Mouse (Mus musculus) CH12.LX (cell line): ENCODE results near the gene Gm44596. TPM values are rescaled to one million over a fixed set of nuclear protein-coding genes. Genes with fewer than 3 reads are reported as not detected.

Source experiments
- DNase-seq: peaks from one replicate; pipeline ENCODE4 v3.0.0-alpha.2; 2013; ENCODE audit errors: extremely low read depth
- H3K27ac ChIP-seq: 2 replicates; pipeline ENCODE4 v1.5.1; 2012; ENCODE audit warnings: low read depth, mild to moderate bottlenecking, control low read depth, moderate library complexity; ENCODE audit not compliant: insufficient read depth
- H3K27me3 ChIP-seq: replicated peaks from 2 replicates; pipeline ENCODE3; 2012; ENCODE audit warnings: inconsistent platforms
- H3K36me3 ChIP-seq, 2 experiments: replicated peaks in 1 of 2; 2 replicates each; pipeline versions ENCODE3 to v1.6.1; 2012; ENCODE audit warnings: inconsistent platforms in 1 of 2, low read length in 1 of 2, mild to moderate bottlenecking in 1 of 2, mixed read lengths in 1 of 2, moderate library complexity in 1 of 2; ENCODE audit not compliant: control insufficient read depth in 1 of 2, insufficient read depth in 1 of 2
- H3K4me1 ChIP-seq, 2 experiments: 2 replicates each; pipeline ENCODE4 v1.6.1; 2012; ENCODE audit warnings: inconsistent platforms in 1 of 2, moderate library complexity in 1 of 2; ENCODE audit not compliant: insufficient read depth in 2 of 2, control insufficient read depth in 1 of 2
- H3K4me2 ChIP-seq: 2 replicates; pipeline ENCODE4 v1.6.1; 2012; ENCODE audit warnings: low read depth, mild to moderate bottlenecking, control low read depth; ENCODE audit not compliant: poor library complexity, insufficient read depth, severe bottlenecking
- H3K4me3 ChIP-seq, 3 experiments: fragments of 150-350 bp in 1 of 3; sonication (generic) in 1 of 3; replicated peaks in 1 of 3; 2 replicates each; pipeline versions ENCODE3 to v1.5.1; 2011 to 2012; ENCODE audit warnings: low read depth in 2 of 3, low read length in 2 of 3, mild to moderate bottlenecking in 2 of 3, moderate library complexity in 2 of 3, control low read depth in 1 of 3, improper control_type of control experiment in 1 of 3, inconsistent platforms in 1 of 3, mixed read lengths in 1 of 3; ENCODE audit not compliant: poor library complexity in 1 of 3
- H3K79me2 ChIP-seq: replicated peaks from 2 replicates; pipeline ENCODE4 v1.6.1; 2012; ENCODE audit warnings: mild to moderate bottlenecking, moderate library complexity; ENCODE audit not compliant: control insufficient read depth, poor library complexity, insufficient read depth, severe bottlenecking; ENCODE audit errors: extremely low read depth
- H3K9ac ChIP-seq: 2 replicates; pipeline ENCODE4 v1.6.1; 2012; ENCODE audit warnings: low read depth, mild to moderate bottlenecking, control low read depth, moderate library complexity; ENCODE audit not compliant: insufficient read depth
- H3K9me3 ChIP-seq: replicated peaks from 2 replicates; pipeline ENCODE3; 2012; ENCODE audit warnings: low read length, inconsistent platforms, mixed read lengths
- CHD1 ChIP-seq: IDR thresholded peaks from 2 replicates; pipeline ENCODE4 v1.6.1; 2012; ENCODE audit warnings: low read depth, low read length, improper control_type of control experiment, inconsistent platforms
- CTCF ChIP-seq, 2 experiments: IDR thresholded peaks in 1 of 2; conservative IDR thresholded peaks in 1 of 2; 2 replicates each; pipeline ENCODE4 v1.5.1; 2011 to 2012; ENCODE audit warnings: low read depth in 2 of 2, low read length in 2 of 2, improper control_type of control experiment in 1 of 2, inconsistent platforms in 1 of 2, mild to moderate bottlenecking in 1 of 2, moderate library complexity in 1 of 2
- ELF1 ChIP-seq: IDR thresholded peaks from 2 replicates; pipeline ENCODE4 v1.6.1; 2014; ENCODE audit warnings: low read depth, mild to moderate bottlenecking, inconsistent platforms, low read length, improper control_type of control experiment
- EP300 ChIP-seq: IDR thresholded peaks from 2 replicates; pipeline ENCODE4 v1.6.1; 2011; ENCODE audit warnings: low read length, improper control_type of control experiment
- GABPA ChIP-seq: IDR thresholded peaks from 2 replicates; pipeline ENCODE4 v1.6.1; 2012; ENCODE audit warnings: low read depth, low read length, improper control_type of control experiment, inconsistent platforms; ENCODE audit not compliant: insufficient replicate concordance
- HCFC1 ChIP-seq: IDR thresholded peaks from 2 replicates; pipeline ENCODE4 v1.6.1; 2012; ENCODE audit warnings: low read depth, mild to moderate bottlenecking, inconsistent platforms, low read length, improper control_type of control experiment
- JUN ChIP-seq: IDR thresholded peaks from 2 replicates; pipeline ENCODE4 v1.6.1; 2011; ENCODE audit warnings: low read depth, mild to moderate bottlenecking, low read length, improper control_type of control experiment, moderate library complexity; ENCODE audit not compliant: insufficient read depth
- JUND ChIP-seq: conservative IDR thresholded peaks from 2 replicates; pipeline ENCODE4 v1.6.1; 2011; ENCODE audit warnings: low read depth, low read length, improper control_type of control experiment
- MAX ChIP-seq: IDR thresholded peaks from 2 replicates; pipeline ENCODE4 v1.6.1; 2011; ENCODE audit warnings: low read length, improper control_type of control experiment
- MEF2A ChIP-seq: IDR thresholded peaks from 2 replicates; pipeline ENCODE4 v1.6.1; 2014; ENCODE audit warnings: low read depth, mild to moderate bottlenecking, inconsistent platforms, low read length, improper control_type of control experiment, borderline replicate concordance
- MXI1 ChIP-seq: IDR thresholded peaks from 2 replicates; pipeline ENCODE4 v1.6.1; 2011; ENCODE audit warnings: mild to moderate bottlenecking, low read depth, low read length, improper control_type of control experiment
- NELFE ChIP-seq: IDR thresholded peaks from 2 replicates; pipeline ENCODE4 v1.6.1; 2011; ENCODE audit warnings: low read depth, low read length, improper control_type of control experiment
- NRF1 ChIP-seq: IDR thresholded peaks from 2 replicates; pipeline ENCODE4 v1.6.1; 2014; ENCODE audit warnings: low read depth, mild to moderate bottlenecking, inconsistent platforms, low read length, improper control_type of control experiment, moderate library complexity
- PAX5 ChIP-seq: IDR thresholded peaks from 2 replicates; pipeline ENCODE4 v1.6.1; 2012; ENCODE audit warnings: low read length, inconsistent platforms, mixed read lengths
- POLR2AphosphoS2 ChIP-seq: IDR thresholded peaks from 2 replicates; pipeline ENCODE4 v1.6.1; 2011; ENCODE audit warnings: low read depth, low read length, improper control_type of control experiment
- RCOR1 ChIP-seq: conservative IDR thresholded peaks from 2 replicates; pipeline ENCODE4 v1.6.1; 2012; ENCODE audit warnings: low read depth, mild to moderate bottlenecking, inconsistent platforms, low read length, improper control_type of control experiment
- SIN3A ChIP-seq: IDR thresholded peaks from 2 replicates; pipeline ENCODE4 v1.6.1; 2012; ENCODE audit warnings: low read length, improper control_type of control experiment, inconsistent platforms
- TCF12 ChIP-seq: IDR thresholded peaks from 2 replicates; pipeline ENCODE4 v1.6.1; 2014; ENCODE audit warnings: low read depth, mild to moderate bottlenecking, inconsistent platforms, low read length, improper control_type of control experiment
- ZNF384 ChIP-seq: IDR thresholded peaks from 2 replicates; pipeline ENCODE4 v1.6.1; 2012; ENCODE audit warnings: low read depth, low read length, improper control_type of control experiment, inconsistent platforms
- dilution Hi-C: fragments of 300-500 bp; cut with MboI; formaldehyde crosslinking; loops from 2 replicates; pipeline ENCODE4 v1.14.3; 2020; ENCODE audit warnings: low sequenced_read_pairs; ENCODE audit not compliant: extremely low pct_unique_long_range_greater_than_20kb, extremely low pct_ligation_motif_present
- in situ Hi-C: fragments of 300-500 bp; cut with MboI; formaldehyde crosslinking; loops from 3 replicates; pipeline ENCODE4 v1.14.3; 2019; ENCODE audit warnings: low sequenced_read_pairs, low pct_ligation_motif_present, low pct_unique_long_range_greater_than_20kb, mixed read lengths
- polyA plus RNA-seq: library from polyadenylated mRNA; unstranded; fragments of >175 nt; gene quantifications from 2 replicates; pipeline ENCODE4 v1.2.1, GENCODE M21; 2012; ENCODE audit warnings: low read depth; ENCODE audit not compliant: insufficient read length
- total RNA-seq, 2 experiments: library from RNA; depleted of rRNA; stranded (reverse); fragments of 300-350 nt in 1 of 2; fragments of >200 nt in 1 of 2; gene quantifications; 2 replicates each; pipeline ENCODE4 v1.2.3; 2012 to 2014

The Gm44596 gene
- total and polyA plus RNA-seq, 3 experiments, result not detected

DNA sequence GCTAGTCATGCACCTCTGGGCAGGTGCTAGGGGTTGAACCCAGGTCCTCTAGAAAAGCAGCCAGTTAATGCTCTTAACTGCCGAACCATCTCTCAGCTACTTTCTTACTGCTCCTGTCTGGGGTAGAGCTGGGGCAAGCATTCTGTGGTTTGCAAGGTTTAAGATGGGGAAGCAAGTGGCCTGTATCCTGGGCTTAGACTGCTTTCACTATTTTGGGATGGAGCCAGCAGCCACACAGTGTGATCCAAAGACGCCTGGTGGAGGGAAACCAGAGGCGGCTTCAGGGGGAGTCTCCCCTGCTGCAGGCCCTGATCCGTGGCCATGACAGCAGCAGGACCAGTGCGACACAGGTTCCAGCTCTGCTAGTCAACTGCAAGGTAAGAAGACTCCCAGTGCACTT is 29.4 kb downstream of the Gm44596 start:
- Histone ChIP-seq H3K4me1 (no peaks in the 10 kb centered on the region), H3K9me3 (no peaks in the 10 kb centered on the region), H3K27ac (no peak overlapping the region), H3K9ac (no peak overlapping the region), H3K4me2 (no peak overlapping the region), H3K27me3 (no peaks in the 10 kb centered on the region), H3K4me3 (no peak overlapping the region), H3K79me2 (no peaks in the 10 kb centered on the region), H3K36me3 (peaks cover 19 to 48% of the 10 kb centered on the region in 2 experiments)
- no peak for TF ChIP-seq NELFE
- TF ChIP-seq HCFC1, result no peak
- TF ChIP-seq CHD1, result no peak
- TF ChIP-seq SIN3A, result no peak
- no peak for TF ChIP-seq NRF1
- TF ChIP-seq POLR2AphosphoS2, result no peak
- no peak for TF ChIP-seq PAX5
- no peak for TF ChIP-seq MXI1
- TF ChIP-seq TCF12, result no peak
- no peak for TF ChIP-seq RCOR1
- in situ Hi-C loops (no loop called here), dilution Hi-C loops (no loop called here)
- no peak for DNase-seq

DNA sequence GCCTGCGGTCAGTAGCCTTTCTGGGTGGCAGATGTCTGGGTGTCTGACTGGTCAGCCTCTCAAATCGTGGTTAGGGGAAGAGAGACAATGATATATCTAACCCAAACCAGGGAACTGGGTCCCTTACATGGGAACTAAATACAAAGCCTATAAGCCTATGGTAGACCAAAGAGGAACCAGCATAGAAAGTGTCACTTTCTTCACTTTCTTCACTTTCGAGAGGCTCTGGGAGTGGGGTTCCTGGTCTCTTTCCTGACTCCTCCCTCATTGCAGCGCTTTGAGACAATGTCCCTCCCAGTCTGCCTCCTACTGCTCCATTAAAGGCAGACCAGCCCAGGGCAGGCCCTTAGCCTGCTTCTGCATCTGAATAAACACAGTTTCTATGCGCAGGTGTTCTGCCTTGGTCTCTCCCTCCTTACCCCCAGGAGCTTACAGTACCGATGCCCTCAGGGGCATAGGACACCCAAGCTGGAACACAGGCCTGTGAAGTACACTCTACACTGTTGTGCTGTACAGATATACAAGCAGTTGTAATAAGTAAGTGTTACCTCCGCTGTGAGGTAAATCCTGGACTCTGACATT is 33.3 kb downstream of the Gm44596 start:
- Histone ChIP-seq H3K4me3 (no peak overlapping the region), H3K79me2 (no peaks in the 10 kb centered on the region), H3K4me1 (no peaks in the 10 kb centered on the region)
- no peak for DNase-seq
- in situ Hi-C loops, result no loop called here
- no peak for TF ChIP-seq EP300
- no peak for TF ChIP-seq NELFE
- TF ChIP-seq, all 38 proteins: peak for 0
- Histone ChIP-seq H3K36me3 (peaks cover 49 to 86% of the 10 kb centered on the region in 2 experiments), H3K9ac (no peak overlapping the region), H3K4me2 (no peak overlapping the region), H3K9me3 (no peaks in the 10 kb centered on the region), H3K27ac (no peak overlapping the region), H3K27me3 (no peaks in the 10 kb centered on the region)
- dilution Hi-C loops, result no loop called here

DNA sequence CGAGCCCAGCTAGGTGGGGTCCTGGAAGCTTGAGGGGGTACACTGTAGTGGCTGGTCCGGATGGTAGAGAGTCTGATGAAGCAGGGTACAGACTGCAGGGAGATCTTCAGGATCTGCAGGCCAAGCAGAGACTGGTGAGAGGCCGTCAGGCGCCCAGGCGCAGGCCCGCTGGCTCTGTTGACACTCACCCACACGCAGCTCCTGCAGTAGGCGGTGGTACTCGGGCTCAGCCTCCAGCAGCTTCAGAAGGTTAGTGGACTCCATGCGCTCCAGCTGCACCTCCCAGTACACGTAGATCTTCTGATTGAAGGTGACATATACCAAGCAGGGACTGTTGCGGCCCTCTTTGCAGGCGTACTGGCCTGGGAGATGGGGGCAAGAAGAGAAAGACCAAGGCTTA is 35.0 kb downstream of the Gm44596 start:
- dilution Hi-C loops (no loop called here), in situ Hi-C loops (loop anchor here (5.0 kb wide), 1 partner anchor 48 kb away; the partner anchor contains the start of genes Foxm1 and Rhno1)
- Histone ChIP-seq H3K9me3 (no peaks in the 10 kb centered on the region), H3K4me1 (no peaks in the 10 kb centered on the region), H3K4me2 (no peak overlapping the region), H3K4me3 (no peak overlapping the region), H3K27me3 (no peaks in the 10 kb centered on the region), H3K79me2 (no peaks in the 10 kb centered on the region), H3K9ac (no peak overlapping the region), H3K27ac (no peak overlapping the region), H3K36me3 (peaks cover 58 to 91% of the 10 kb centered on the region in 2 experiments)
- DNase-seq, result no peak
- TF ChIP-seq NELFE, result no peak
- no peak for TF ChIP-seq MEF2A
- no peak for TF ChIP-seq GABPA
- TF ChIP-seq ELF1, result no peak
- TF ChIP-seq ZNF384, result no peak
- no peak for TF ChIP-seq NRF1
- no peak for TF ChIP-seq MAX
- no peak for TF ChIP-seq JUND
- no peak for TF ChIP-seq JUN
- TF ChIP-seq SIN3A, result no peak
- no peak for TF ChIP-seq CTCF (conservative IDR thresholded peaks at IDR 0.05 in 1 of 2, IDR thresholded peaks at IDR 0.05 in 1 of 2; ENCODE audit: low read depth in 2 of 2, low read length in 2 of 2)
